Mouse (Mus musculus): ENCODE measurements around the gene Krtap19-1. TPM values are rescaled to one million over a fixed set of nuclear protein-coding genes. Genes with fewer than 3 reads are reported as not detected.

Krtap19-1 gene
- polyA plus RNA-seq, 1 experiment from 2014 or later: not detected

GRCm38 (mm10) chr16:88820066-88820465, 49.1 kb downstream of the Krtap19-1 start, which contains the start of gene Krtap15:
Krtap15 (plus strand) TSS chr16:88820215.
- WGBS: 86% methylated on average over 3 of the region's 3 CpGs
- no peak for DNase-seq (ENCODE audit: low spot score)
- H3K9me3 ChIP-seq: no peaks in the 10 kb centered on the region
- no peaks in the 10 kb centered on the region for H3K36me3 ChIP-seq
- no peaks in the 10 kb centered on the region for H3K27me3 ChIP-seq (ENCODE audit: insufficient read depth, poor library complexity, severe bottlenecking)
- H3K4me1 ChIP-seq (replicated peaks): no peaks in the 10 kb centered on the region
- H3K27ac ChIP-seq: no peak within 1 kb of the TSS
- no peak within 1 kb of the TSS for H3K4me3 ChIP-seq

Other genes with a start within 250 kb of the Krtap19-1 start
- not detected in 2 replicates for gene 2310079G19Rik, start 241.7 kb downstream of the Krtap19-1 start, polyA plus RNA-seq (2016; fragmentation: Nextera tagmentation; extraction: Ambion mirVana)
- gene Krtap26-1, start 221.6 kb downstream of the Krtap19-1 start, polyA plus RNA-seq (2016; fragmentation: Nextera tagmentation; extraction: Ambion mirVana): not detected in 2 replicates
- gene Krtap27-1, start 197.7 kb downstream of the Krtap19-1 start, polyA plus RNA-seq (2016; fragmentation: Nextera tagmentation; extraction: Ambion mirVana): not detected in 2 replicates
- not detected in 2 replicates for gene 2310061N02Rik, start 161.4 kb downstream of the Krtap19-1 start, polyA plus RNA-seq (2016; fragmentation: Nextera tagmentation; extraction: Ambion mirVana)
- gene Krtap13-1, start 140.5 kb downstream of the Krtap19-1 start, polyA plus RNA-seq (2016; fragmentation: Nextera tagmentation; extraction: Ambion mirVana): not detected in 2 replicates
- not detected in 2 replicates for gene Krtap13, start 117.8 kb downstream of the Krtap19-1 start, polyA plus RNA-seq (2016; fragmentation: Nextera tagmentation; extraction: Ambion mirVana)
- not detected in 2 replicates for gene 2310034C09Rik, start 110.6 kb downstream of the Krtap19-1 start, polyA plus RNA-seq (2016; fragmentation: Nextera tagmentation; extraction: Ambion mirVana)
- gene 2310057N15Rik, start 95.2 kb downstream of the Krtap19-1 start, polyA plus RNA-seq (2016; fragmentation: Nextera tagmentation; extraction: Ambion mirVana): not detected in 2 replicates
- gene Gm5965, start 91.5 kb downstream of the Krtap19-1 start, polyA plus RNA-seq (2016; fragmentation: Nextera tagmentation; extraction: Ambion mirVana): not detected in 2 replicates
- gene Gm20741, start 57.2 kb downstream of the Krtap19-1 start, polyA plus RNA-seq (2016; fragmentation: Nextera tagmentation; extraction: Ambion mirVana): not detected in 2 replicates
- gene Krtap15, start 49.2 kb downstream of the Krtap19-1 start, polyA plus RNA-seq (2016; fragmentation: Nextera tagmentation; extraction: Ambion mirVana): not detected in 2 replicates
- gene Krtap14, start 43.3 kb downstream of the Krtap19-1 start, polyA plus RNA-seq (2016; fragmentation: Nextera tagmentation; extraction: Ambion mirVana): not detected in 2 replicates
- not detected in 2 replicates for gene Krtap19-2, start 4.9 kb upstream of the Krtap19-1 start, polyA plus RNA-seq (2016; fragmentation: Nextera tagmentation; extraction: Ambion mirVana)
- gene Krtap19-3, start 8.6 kb upstream of the Krtap19-1 start, polyA plus RNA-seq (2016; fragmentation: Nextera tagmentation; extraction: Ambion mirVana): not detected in 2 replicates
- gene Krtap19-4, start 15.7 kb upstream of the Krtap19-1 start, polyA plus RNA-seq (2016; fragmentation: Nextera tagmentation; extraction: Ambion mirVana): not detected in 2 replicates
- not detected in 2 replicates for gene Krtap19-5, start 27.0 kb upstream of the Krtap19-1 start, polyA plus RNA-seq (2016; fragmentation: Nextera tagmentation; extraction: Ambion mirVana)
- gene Krtap19-9b, start 62.9 kb upstream of the Krtap19-1 start, polyA plus RNA-seq (2016; fragmentation: Nextera tagmentation; extraction: Ambion mirVana): not detected in 2 replicates
- gene Krtap16-3, start 93.5 kb upstream of the Krtap19-1 start, polyA plus RNA-seq (2016; fragmentation: Nextera tagmentation; extraction: Ambion mirVana): not detected in 2 replicates
- not detected in 2 replicates for gene Krtap22-2, start 141.3 kb upstream of the Krtap19-1 start, polyA plus RNA-seq (2016; fragmentation: Nextera tagmentation; extraction: Ambion mirVana)
- not detected in 2 replicates for gene Gm10229, start 145.9 kb upstream of the Krtap19-1 start, polyA plus RNA-seq (2016; fragmentation: Nextera tagmentation; extraction: Ambion mirVana)
- not detected in 2 replicates for gene Krtap6-1, start 162.3 kb upstream of the Krtap19-1 start, polyA plus RNA-seq (2016; fragmentation: Nextera tagmentation; extraction: Ambion mirVana)
- gene Gm10228, start 172.1 kb upstream of the Krtap19-1 start, polyA plus RNA-seq (2016; fragmentation: Nextera tagmentation; extraction: Ambion mirVana): not detected in 2 replicates
- gene Krtap6-5, start 178.5 kb upstream of the Krtap19-1 start, polyA plus RNA-seq (2016; fragmentation: Nextera tagmentation; extraction: Ambion mirVana): not detected in 2 replicates
- not detected in 2 replicates for gene 1110025L11Rik, start 194.6 kb upstream of the Krtap19-1 start, polyA plus RNA-seq (2016; fragmentation: Nextera tagmentation; extraction: Ambion mirVana)
- not detected in 2 replicates for gene Krtap6-3, start 214.6 kb upstream of the Krtap19-1 start, polyA plus RNA-seq (2016; fragmentation: Nextera tagmentation; extraction: Ambion mirVana)